Mouse (Mus musculus) hematopoietic stem cell, adult 5-6 weeks (primary cell): ENCODE measurements at regions not wholly inside any gene's neighbourhood (a gene's known extent, or its start where the extent isn't known, plus 50 kb on each side); places are given as distances from the start of the nearest gene placed in this dataset.

Source experiments
- ATAC-seq, 2 experiments: fragments of 125-278 bp in 1 of 2; replicated peaks in 1 of 2; 2 replicates each; pipeline ENCODE4 v1.8.0; 2016 to 2017; ENCODE audit warnings: inconsistent platforms in 2 of 2, mild to moderate bottlenecking in 2 of 2, moderate number of reproducible peaks in 2 of 2, low read depth in 1 of 2, moderate TSS enrichment in 1 of 2; ENCODE audit not compliant: low FRiP score in 2 of 2, poor library complexity in 2 of 2, severe bottlenecking in 2 of 2, insufficient read depth in 1 of 2, low TSS enrichment in 1 of 2

DNA sequence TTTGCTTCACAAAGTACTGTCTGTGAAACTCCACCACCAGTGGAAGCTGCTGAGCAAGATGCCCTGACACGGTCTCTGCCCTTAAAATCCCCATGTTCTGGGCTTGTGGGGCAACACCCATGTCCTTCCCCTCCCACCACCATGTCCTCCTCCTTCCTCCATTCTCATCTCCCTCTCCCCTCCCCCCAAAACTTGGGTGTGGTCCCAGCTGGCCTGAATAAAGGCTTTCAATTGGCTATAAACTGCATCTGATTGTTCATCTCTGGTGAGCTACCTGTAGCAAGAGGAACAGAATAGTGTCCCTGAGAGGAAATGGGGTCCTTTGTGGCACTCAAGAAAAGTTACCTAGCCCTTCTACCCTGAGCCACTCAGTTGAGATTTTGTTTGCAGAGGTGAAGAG is 91.8 kb downstream of the Slc16a9 start:
- no peak for ATAC-seq

DNA sequence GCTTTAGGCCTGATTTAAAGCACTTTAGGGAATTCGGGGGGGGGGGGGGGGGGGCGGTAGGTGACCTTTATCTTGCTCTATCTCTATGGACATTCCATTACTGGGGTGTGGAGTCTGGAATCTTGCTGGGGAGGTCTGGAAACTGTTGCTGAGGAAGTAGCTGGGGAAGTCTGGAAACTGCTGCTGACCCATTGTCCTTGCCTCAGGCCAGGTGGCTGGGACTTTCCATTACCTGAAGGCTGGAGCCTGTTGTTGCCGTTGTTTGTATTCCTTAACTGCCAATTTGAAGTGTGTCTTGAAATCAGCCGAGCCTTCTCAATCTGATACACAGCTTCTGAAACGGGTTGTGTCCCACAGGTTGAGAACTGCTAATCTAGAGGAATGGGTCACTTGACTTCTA is 80.9 kb upstream of the Fam13c start:
- no peak for ATAC-seq

DNA sequence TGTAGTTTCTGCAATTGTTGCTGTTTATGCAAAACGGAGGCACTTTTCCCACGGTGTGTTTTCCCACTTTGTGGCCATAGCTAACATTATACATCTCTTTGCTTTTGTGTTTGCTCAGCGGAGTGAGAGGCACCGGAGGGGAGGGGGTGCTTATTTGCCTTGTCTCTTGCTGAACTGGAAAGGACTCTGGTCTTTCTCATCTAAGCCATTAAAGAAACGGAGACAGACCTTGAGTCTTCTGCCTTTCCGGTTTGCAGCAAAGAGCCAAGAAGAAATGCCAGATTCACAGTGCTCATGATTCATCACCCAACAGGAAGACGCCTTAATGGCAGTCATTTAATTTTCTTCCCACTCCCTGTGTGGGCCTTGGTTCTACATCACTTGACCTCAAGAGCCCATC is 80.4 kb upstream of the Fam13c start:
- ATAC-seq: no peak

DNA sequence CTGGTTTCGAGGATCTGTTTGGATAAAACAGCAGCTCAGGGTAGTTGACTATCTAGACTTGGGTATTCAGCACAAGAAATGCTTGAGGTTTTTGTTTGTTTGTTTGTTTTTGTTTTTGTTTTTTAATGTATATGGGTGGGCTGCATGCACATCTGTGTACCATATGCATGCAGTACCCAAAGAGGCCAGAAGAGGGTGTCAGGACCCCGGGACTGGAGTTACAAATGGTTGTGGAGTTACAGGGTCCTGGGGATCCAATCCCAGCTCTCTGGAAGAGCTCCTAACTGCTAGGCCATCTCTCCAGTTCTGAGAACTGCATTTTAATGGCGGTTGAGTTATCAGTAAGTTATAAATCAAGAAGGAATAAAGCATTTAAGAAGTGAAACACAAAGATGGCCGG is 77.2 kb upstream of the Fam13c start:
- no peak for ATAC-seq

DNA sequence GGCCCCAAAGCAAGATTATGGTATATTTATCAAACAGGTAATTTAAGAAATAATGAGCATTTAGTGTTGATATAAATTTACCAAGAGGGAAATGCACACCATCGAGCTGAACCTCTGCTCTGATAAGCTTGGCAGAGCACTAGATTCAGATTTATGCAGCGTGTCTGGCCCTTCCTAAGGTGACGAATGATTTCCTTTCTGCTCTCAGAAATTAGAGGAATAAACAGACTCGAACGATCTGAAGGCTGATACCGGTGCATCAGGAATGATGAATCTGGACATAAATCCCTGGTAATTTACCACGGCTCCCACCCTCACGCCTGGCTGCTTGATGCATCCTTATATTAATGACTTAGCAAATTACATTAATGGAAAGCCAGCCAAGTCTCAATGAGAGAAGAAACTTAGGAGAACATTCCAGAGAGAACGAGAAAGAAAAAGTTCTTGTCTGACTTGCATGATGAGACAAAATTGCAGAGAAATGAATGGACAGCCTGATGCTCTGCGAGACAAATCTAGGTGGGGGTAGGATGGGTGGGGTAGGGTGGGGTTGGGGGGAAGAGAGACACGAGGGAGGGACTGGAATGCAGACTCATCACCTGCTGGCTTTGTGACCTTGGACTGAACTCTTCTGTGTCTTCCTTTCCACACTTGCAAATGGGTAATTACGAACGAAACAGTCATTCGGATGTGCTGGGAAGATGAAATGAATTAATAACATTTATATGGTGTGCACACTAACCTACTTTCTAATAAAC is 75.9 kb upstream of the Fam13c start:
- no peak for ATAC-seq

DNA sequence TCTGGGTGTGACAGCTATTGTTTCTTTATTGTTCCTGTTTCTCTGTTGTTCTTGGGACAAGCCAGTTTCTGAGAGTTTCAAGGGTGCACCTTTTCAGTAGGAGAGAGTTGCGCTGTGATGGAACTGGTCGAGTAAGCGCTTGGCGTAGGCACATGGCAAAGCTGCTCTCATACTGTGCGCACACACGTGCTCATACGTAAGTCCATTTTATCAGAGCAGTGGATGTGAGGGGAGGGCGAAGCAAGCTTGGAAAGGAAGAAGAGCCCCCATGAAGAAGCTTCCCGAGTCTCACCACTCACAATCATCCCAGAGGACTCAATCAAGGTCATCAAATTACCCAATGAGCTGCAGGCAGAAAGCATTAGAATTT is 75.3 kb upstream of the Fam13c start:
- no peak for ATAC-seq

DNA sequence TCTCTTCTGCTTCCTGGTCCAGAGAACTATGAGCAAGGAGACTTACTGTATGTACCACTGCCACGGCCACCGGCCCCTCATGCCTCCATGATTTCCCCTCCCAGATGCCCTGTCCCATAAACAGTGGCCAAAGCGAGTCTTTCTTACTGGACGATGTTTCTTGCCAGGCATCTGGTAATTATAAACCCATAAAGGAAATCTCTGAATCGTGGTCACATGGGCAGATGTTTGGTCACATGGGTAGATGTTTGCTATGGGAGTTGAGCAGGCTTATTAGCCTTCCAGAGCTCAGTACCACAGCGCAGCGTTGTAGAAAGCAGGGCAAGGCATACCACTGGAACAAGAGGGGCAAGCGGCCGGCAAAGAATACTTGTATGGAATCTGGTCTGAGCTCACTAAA is 74.8 kb upstream of the Fam13c start:
- no peak for ATAC-seq

DNA sequence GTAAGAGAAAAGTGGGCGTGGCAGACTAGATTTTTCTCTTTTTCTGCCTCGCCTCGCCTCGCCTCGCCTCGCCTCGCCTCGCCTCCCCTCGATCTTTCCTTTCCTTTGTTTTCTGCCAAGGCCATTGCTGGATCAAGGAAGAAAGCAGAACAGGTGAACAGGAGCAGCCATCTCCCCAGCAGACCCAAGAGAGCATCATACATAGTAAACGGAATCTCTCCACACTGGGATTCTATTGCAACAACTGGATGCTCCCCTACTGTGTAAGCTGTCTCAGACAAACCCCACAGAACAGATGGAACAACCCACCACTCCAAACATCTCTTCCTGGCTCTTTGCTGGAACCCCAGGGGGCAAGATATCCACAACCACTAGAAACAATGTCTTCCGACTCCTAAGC is 72.4 kb upstream of the Fam13c start:
- no peak for ATAC-seq

DNA sequence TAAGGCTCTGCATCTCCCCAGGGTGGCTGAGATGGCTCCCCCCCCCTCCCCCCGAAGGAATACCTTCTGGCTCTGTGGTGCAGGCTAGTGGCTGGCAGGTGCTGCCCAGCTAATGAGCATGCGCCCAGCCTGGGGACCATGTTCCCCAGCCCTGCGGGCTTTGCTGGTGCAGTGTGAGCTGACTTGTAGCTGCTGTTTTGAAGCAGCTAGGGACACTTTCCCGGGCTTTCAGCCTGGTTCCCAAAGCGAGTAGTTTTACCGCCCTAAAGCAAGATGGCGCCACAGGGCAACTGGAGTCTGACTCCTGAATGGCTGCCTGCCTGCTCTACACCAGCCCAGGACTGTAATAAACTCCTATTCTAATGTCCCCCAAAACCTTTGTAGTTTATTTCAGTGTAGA is 71.6 kb upstream of the Fam13c start:
- ATAC-seq: 0 out of 4 replicates have a peak, but pooled peaks of 1 of the 2 experiments have one; percentile 32

DNA sequence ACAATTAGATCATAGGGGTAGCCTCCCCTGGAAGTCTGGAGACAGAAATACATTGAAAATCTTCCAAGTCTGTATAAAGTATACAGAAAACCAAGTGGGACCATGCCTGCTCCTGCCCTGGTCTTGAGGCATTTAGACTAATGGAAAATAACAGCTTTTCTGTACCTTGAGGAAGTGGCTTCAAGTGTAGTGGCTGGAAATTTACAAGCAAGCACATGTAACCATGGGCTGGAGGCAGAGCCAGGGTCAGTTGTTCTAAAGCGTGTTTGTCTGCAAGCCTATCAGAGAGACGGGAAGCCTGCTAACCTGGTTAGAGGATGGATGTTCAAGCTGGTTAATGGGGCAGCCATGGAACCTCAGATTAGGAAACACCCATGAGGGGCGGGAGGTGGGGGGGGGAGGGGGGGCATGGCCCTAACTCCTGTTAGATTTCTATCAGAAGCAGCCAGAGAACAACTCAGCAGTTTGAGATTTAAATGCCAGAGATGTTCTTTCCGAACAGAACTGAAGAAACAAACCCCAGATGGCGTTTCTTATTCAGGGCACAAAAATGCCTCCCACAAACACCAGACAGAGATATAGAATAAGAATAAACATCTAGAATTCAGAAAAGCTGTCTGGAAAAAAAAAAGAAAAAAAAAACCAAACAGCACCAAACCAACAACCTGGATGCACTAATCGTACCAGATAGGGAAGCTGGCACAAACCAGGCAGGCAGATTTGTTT is 67.7 kb upstream of the Fam13c start:
- no peak for ATAC-seq

DNA sequence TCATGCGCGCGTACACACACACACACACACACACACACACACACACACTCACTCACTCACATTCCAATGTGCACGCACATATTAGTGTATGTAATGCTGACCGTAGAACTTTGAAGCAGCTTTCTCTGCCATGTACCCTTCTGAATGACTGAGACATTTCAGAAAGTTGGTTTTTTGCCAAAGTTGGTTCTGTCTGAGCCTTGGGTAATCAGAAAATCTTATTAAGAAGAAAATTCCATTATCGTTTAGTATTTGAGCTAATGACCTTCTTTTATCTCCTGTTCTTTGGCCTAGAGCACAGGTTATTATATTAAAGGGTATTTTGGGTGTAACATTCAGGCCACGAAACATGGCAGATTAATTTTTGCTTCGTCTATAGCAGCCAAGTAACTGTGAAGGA is 67.1 kb upstream of the Fam13c start:
- ATAC-seq: no peak

DNA sequence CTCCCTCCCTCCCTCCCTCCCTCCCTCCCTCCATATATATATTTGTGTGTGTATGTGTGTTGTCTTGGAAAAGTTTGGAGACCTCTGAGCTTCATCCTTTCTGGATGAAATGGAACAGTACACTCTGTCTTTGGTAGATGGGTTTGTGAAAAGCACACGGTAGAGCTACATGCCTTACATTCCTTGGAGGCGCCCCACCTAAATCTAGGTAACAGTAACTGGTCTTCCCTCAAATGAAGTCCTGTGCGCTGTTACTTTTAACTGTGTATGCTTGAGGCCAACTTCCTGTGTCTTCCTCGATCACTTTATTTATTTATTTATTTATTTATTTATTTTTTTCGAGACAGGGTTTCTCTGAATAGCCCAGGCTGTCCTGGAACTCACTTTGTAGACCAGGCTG is 66.4 kb upstream of the Fam13c start:
- ATAC-seq: no peak

DNA sequence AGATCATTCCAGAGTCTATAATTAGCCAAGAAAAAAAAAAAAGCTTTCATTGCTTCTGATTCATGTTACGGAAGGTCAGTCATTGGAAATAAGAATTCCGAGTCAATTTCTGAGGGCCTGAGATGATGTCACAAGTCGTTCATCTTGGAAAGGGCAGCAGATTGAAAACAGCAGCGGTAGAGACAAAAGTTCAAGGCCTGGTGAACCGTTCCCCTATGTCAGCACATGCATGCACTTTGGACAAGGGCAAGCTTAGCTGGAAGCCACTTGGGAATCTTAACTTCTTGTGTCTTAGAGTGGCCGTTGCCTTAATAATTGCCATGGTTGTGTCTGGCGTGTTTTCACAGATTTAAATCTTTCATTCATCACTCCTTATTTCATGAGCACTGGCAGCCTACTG is 65.6 kb upstream of the Fam13c start:
- no peak for ATAC-seq

DNA sequence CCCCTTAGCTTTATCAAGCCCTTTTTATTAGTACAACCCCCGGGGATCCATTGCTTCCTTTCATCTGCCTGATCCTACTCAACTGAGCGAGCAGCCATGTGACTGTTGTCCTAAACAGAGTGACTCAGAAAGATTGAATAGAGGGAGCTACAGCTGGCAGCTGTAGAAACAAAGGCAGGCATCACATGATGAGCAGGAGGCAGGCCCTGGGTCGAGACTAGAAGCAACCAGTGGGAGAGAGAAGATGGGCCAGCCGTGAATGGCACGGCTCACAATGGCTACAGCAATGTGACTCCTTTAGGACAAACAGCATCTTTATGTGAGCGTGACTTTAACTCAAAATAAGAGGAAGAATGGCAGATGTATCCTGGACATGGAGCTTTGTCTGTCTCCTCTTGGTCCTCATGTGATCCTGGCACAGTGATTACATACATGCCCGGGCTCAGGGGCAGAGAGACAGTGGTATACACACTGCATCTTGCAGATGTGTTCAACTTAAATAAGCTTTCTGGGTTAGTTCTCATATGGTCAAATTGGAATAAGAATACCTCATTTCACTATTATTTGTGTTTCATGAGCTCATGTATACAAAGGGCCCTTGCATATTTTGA is 60.1 kb upstream of the Fam13c start:
- ATAC-seq: no peak

DNA sequence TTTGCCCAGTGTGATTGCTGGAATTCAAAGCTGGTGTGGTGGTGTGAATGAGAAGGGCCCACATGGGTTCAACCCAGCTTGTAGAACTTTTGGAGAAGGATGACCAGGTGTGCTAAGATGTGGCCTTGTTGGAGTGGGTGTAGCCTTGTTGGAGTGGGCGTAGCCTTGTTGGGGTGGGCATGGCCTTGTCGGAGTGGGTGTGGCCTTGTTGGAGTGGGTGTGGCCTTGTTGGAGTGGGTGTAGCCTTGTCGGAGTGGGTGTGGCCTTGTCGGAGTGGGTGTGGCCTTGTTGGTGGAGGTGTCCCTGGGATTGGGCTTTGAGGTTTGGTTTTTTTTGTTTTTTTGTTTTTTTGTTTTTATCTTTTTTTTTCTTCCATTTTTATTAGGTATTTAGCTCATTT is 55.6 kb upstream of the Fam13c start:
- ATAC-seq: no peak

DNA sequence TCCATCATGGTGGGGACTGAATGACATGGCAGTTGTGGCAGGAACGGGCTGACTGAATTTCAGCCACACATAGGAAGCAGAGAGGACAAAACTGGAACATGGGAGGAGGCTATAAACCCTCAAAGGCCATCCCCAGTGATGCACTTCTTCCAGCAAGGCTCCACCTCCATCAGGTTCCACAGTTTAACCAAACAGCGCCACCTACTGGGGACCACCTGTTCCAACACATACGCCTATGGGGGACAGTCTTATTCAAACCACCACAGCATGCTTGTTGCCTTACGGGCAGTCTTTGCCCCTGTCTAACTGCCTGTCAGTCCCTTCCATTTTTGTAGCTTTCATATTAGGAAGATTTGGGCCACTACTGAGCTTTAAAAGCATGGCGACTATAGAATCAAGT is 52.6 kb upstream of the Fam13c start:
- ATAC-seq: no peak
